Mouse (Mus musculus): ENCODE data around the gene Mgea5. TPM values are rescaled to one million over a fixed set of nuclear protein-coding genes. Genes with fewer than 3 reads are reported as not detected.

The Mgea5 gene
- total RNA-seq, 2 experiments from 2014 or later, result 82.8 to 89.2 TPM

DNA sequence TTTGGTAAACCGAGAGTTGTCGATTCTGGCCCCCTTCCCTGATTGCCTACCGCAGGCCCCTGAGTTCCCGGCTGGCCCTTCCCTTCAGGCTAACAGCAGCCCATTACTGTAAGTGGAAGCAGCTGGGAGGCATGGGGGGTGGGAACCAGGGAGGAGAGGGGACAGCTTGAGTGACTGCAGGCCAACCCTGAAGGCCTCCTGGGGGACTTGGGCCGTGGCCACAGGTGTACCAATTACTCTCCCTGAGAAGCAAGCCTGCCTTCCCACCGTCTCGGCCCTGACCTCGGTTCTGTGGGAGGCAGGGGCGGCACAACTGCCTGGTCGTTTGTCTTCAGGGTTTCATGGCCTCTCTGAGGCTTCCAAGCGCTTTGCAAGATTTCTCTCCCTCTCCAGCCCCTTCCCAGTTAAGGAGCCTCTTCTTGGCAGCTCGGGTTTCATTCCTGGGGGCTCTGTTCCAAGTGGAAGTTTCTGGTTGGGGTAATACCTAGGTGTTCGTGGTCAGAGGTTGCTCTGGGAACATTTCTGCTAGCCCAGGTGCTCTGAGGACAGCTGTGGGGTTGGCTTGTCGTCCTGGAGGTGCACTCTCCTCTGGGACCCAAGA is 57.9 kb downstream of the Mgea5 start:
- no peak for DNase-seq

- no peak for DNase-seq
Measured at GRCm38 (mm10) chr19:45722188-45722587, 61.4 kb downstream of the Mgea5 start.

GRCm38 (mm10) chr19:45718286-45718685 is 65.4 kb downstream of the Mgea5 start:
- DNase-seq, result no peak

DNA sequence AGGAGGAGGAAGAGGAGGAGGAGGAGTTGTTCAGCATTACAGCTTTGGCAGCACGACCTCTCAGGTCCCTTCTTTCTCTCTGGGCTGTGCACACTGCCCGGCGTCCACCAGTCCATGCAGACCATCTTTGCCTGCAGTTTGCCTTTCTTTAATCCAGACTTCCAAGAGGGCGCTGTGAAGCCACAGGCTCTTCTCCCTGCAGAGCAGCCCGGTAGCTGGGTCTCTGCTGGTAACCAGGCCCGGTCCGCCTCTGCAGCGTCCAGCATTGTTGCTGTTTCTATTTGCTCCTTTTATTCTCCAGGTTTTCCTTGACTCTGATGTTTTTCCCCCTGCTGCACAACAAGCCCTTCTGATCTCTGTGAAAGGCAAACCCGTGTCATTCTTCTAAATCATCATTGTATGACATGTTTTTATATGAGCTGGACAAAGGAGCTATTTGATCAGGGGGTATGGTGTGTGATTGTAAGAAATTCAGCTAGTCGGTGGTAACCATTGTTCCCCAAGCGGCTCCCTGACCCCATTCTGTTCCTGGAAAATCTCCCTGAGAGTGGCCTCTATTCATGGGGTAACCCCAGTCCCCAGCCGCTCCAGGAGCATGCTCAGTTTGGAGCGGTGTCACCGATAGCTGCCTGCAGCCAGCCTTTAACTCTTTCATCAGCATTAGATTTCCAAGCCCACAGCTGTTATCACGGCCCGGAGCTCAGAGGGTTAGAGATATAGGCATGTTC is 66.0 kb downstream of the Mgea5 start:
- DNase-seq, result peak; percentile 67

- DNase-seq, result no peak
Measured at GRCm38 (mm10) chr19:45708704-45709103, 74.9 kb downstream of the Mgea5 start.

Other genes starting within 250 kb of the Mgea5 start
- 1 to 10 TPM; 8.1 to 8.5 TPM for gene Poll, start 223.3 kb downstream of the Mgea5 start, total RNA-seq (2021)
- 10 to 100 TPM; 17.2 to 22.8 TPM for gene Gm17018, start 223.2 kb downstream of the Mgea5 start, total RNA-seq (2021)
- 10 to 100 TPM; 24.0 to 25.0 TPM for gene Fbxw4, start 123.5 kb downstream of the Mgea5 start, total RNA-seq (2021)
- gene Fgf8, start 40.9 kb downstream of the Mgea5 start, total RNA-seq (2021), result under 1 TPM in 1 of 2 experiments, not detected in 1; 0.45 TPM
- gene Npm3, start 34.2 kb downstream of the Mgea5 start, total RNA-seq (2021), result 10 to 100 TPM; 25.4 to 27.8 TPM
- 10 to 100 TPM; 69.8 to 85.1 TPM for gene Kcnip2, start 32.2 kb upstream of the Mgea5 start, total RNA-seq (2021)
- gene Armh3, start 214.7 kb upstream of the Mgea5 start, total RNA-seq (2021), result 10 to 100 TPM; 14.8 to 16.9 TPM
- gene Hps6, start 219.7 kb upstream of the Mgea5 start, total RNA-seq (2021), result 1 to 10 TPM; 5.6 to 5.8 TPM